Mouse (Mus musculus) midbrain, embryonic 11.5 days (tissue): ENCODE measurements around the gene Gpkow. TPM values are rescaled to one million over a fixed set of nuclear protein-coding genes. Genes with fewer than 3 reads are reported as not detected.

Source experiments
- ATAC-seq: fragments of 200-750 bp; cut with Nextera tagmentation; 2 replicates; pipeline ENCODE4 v1.8.0; 2017; ENCODE audit warnings: moderate TSS enrichment, moderate library complexity; ENCODE audit not compliant: low FRiP score
- DNase-seq: peaks from one replicate; pipeline ENCODE4 v3.0.0; 2015; ENCODE audit warnings: low spot score; ENCODE audit errors: missing footprints
- H3K27ac ChIP-seq: fragments of 300-500 bp; sonication (generic); 2 replicates; pipeline ENCODE4 v1.5.1; 2014; ENCODE audit warnings: low read depth, low read length
- H3K27me3 ChIP-seq: fragments of 300-500 bp; sonication (generic); 2 replicates; pipeline ENCODE4 v1.6.1; 2014; ENCODE audit warnings: mild to moderate bottlenecking, low read length, moderate library complexity, mixed read lengths; ENCODE audit not compliant: control insufficient read depth, insufficient read depth
- H3K36me3 ChIP-seq: fragments of 300-500 bp; sonication (generic); 2 replicates; pipeline ENCODE4 v1.6.1; 2014; ENCODE audit warnings: mild to moderate bottlenecking, low read length, moderate library complexity, mixed read lengths; ENCODE audit not compliant: control insufficient read depth, insufficient read depth
- H3K4me1 ChIP-seq: fragments of 300-500 bp; sonication (generic); 2 replicates; pipeline ENCODE4 v1.6.1; 2014; ENCODE audit warnings: low read length; ENCODE audit not compliant: control insufficient read depth, insufficient read depth
- H3K4me2 ChIP-seq: fragments of 300-500 bp; sonication (generic); 2 replicates; pipeline ENCODE4 v1.6.1; 2014; ENCODE audit warnings: mild to moderate bottlenecking, moderate library complexity
- H3K4me3 ChIP-seq: fragments of 300-500 bp; sonication (generic); 2 replicates; pipeline ENCODE4 v1.5.1; 2014; ENCODE audit warnings: low read depth, low read length
- H3K9ac ChIP-seq: fragments of 300-500 bp; sonication (generic); 2 replicates; pipeline ENCODE4 v1.6.1; 2014; ENCODE audit warnings: low read length
- H3K9me3 ChIP-seq: fragments of 300-500 bp; sonication (generic); 2 replicates; pipeline ENCODE4 v1.6.1; 2016; ENCODE audit warnings: low read length; ENCODE audit not compliant: control insufficient read depth
- WGBS: fragments of 180-500 bp; shearing (Covaris S2); extraction: QIAGEN DNeasy Blood & Tissue Kit; methylation state at CpG from one replicate; pipeline ENCODE4 v1.1.7; 2014; 5-methylcytosine and 5-hydroxymethylcytosine counted together
- polyA plus RNA-seq: library from polyadenylated mRNA; unstranded; fragments of >200 nt; fragmentation: Nextera tagmentation; extraction: Ambion mirVana; gene quantifications from 2 replicates; pipeline ENCODE4 v1.2.1, GENCODE M21; 2014

The Gpkow gene
- 42.8 and 44.4 TPM in 2 replicates for polyA plus RNA-seq

DNA sequence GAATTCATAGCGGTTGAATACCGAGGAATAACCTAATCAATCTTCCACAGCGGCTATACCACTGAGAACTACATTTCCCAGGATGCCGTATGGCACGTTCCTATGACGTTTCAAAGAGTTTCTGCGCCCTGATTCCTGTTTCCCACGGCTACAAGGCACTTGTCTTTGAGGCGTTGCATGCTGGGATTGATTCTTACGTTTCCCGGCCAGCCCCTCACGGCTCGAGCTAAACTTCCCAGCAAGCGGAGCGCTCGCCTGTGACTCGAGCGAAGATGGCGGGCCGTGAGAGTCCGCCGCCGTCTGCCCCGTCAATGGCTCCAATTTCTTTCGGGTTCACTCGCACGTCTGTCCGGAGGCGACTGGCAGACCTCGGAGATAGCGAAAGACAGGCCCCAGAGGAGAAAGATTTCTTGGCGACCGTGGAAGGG lies at the start of gene Gpkow:
Gene Gpkow (plus strand): TSS at position 178 of the 428 bp plus-strand sequence.
- WGBS = 10% methylated on average over 33 of the region's 33 CpGs

DNA sequence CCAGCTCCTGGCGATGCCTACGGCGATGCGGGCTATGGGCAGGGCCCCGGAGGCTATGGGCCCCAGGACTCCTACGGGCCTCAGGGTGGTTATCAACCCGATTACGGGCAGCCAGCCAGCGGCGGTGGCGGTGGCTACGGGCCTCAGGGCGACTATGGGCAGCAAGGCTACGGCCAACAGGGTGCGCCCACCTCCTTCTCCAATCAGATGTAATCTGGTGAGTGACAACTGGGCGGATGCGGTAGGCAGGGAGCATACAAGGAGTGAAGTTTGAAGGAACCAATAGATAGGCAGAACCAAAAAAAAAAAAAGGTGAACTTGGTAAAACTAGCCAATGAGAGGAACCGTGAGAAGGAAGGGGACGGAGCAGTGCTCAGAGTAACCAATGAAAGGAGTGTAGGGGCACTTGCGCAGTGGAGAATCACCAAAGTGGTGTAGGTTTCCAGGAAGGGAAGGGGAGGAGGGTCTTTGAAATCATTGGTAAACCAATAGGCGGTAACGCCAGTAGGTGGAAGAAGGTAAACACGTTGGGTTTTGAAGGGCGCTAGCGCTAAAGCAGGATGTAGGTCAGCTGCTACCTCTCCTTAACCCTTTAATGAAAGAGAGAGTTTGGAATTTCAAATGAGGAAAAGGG lies 48.1 kb upstream of the Gpkow start:
- Histone ChIP-seq H3K27me3 (no peaks in the 10 kb centered on the region), H3K4me1 (no peaks in the 10 kb centered on the region), H3K9me3 (no peaks in the 10 kb centered on the region), H3K36me3 (no peaks in the 10 kb centered on the region), H3K27ac (no peak overlapping the region; the same call in 1 of the 2 replicates), H3K4me2 (peak overlapping the region; percentile 46), H3K9ac (peak overlapping the region; percentile 53), H3K4me3 (peak overlapping the region; percentile 29)
- DNase-seq (peak; percentile 90), ATAC-seq (peak; percentile 97)
- WGBS = 13% methylated on average over 25 of the region's 25 CpGs

More for the DNA sequence above, at the start of gene Gpkow:
- peak within 1 kb of the TSS; percentile 57 for H3K9ac ChIP-seq
- no peaks in the 10 kb centered on the region for H3K9me3 ChIP-seq
- peak; percentile 96 for ATAC-seq
- peak within 1 kb of the TSS; percentile 45 for H3K4me2 ChIP-seq
- H3K27ac ChIP-seq = no peak within 1 kb of the TSS
- H3K36me3 ChIP-seq = no peaks in the 10 kb centered on the region
- H3K27me3 ChIP-seq = no peaks in the 10 kb centered on the region
- H3K4me3 ChIP-seq = peak within 1 kb of the TSS; percentile 52
- no peaks in the 10 kb centered on the region for H3K4me1 ChIP-seq
- DNase-seq = peak; percentile 90

GRCm38 (mm10) chrX:7657221-7657639 lies 39.7 kb upstream of the Gpkow start, which contains the start of gene Prickle3:
TSS of gene Prickle3 (plus strand) at chrX:7657260.
- WGBS = 15% methylated on average over 26 of the region's 26 CpGs
- H3K27ac ChIP-seq = no peak within 1 kb of the TSS

GRCm38 (mm10) chrX:7658031-7658784 lies 38.7 kb upstream of the Gpkow start:
- Histone ChIP-seq H3K27ac (no peak overlapping the region), H3K4me2 (peak overlapping the region; percentile 42; the same call in 1 of the 2 replicates), H3K36me3 (no peaks in the 10 kb centered on the region), H3K4me1 (peaks cover 6% of the 10 kb centered on the region; the same call in 1 of the 2 replicates), H3K4me3 (no peak overlapping the region), H3K27me3 (no peaks in the 10 kb centered on the region), H3K9me3 (no peaks in the 10 kb centered on the region), H3K9ac (peak overlapping the region; percentile 30)
- ATAC-seq = peak; percentile 46; the same call in 1 of the 2 replicates
- no peak for DNase-seq
- WGBS = 26% methylated on average over 14 of the region's 15 CpGs

More at GRCm38 (mm10) chrX:7657221-7657639, 39.7 kb upstream of the Gpkow start, which contains the start of gene Prickle3:
- DNase-seq (peak; percentile 85), ATAC-seq (0 out of 2 replicates have a peak, but pooled peaks have one; percentile 54)
- H3K9me3 ChIP-seq = no peaks in the 10 kb centered on the region
- peaks cover 6% of the 10 kb centered on the region; the same call in 1 of the 2 replicates for H3K4me1 ChIP-seq
- H3K9ac ChIP-seq = peak within 1 kb of the TSS; percentile 54; the same call in 1 of the 2 replicates
- H3K4me3 ChIP-seq = peak within 1 kb of the TSS; percentile 23; the same call in 1 of the 2 replicates
- H3K27me3 ChIP-seq = no peaks in the 10 kb centered on the region
- peak within 1 kb of the TSS; percentile 42 for H3K4me2 ChIP-seq
- H3K36me3 ChIP-seq = no peaks in the 10 kb centered on the region

GRCm38 (mm10) chrX:7658785-7659589 lies 37.9 kb upstream of the Gpkow start:
- Histone ChIP-seq H3K27ac (no peak overlapping the region), H3K9ac (no peak overlapping the region), H3K36me3 (no peaks in the 10 kb centered on the region), H3K4me3 (no peak overlapping the region), H3K4me1 (peaks cover 6% of the 10 kb centered on the region; the same call in 1 of the 2 replicates), H3K4me2 (no peak overlapping the region; the same call in 1 of the 2 replicates), H3K27me3 (no peaks in the 10 kb centered on the region), H3K9me3 (no peaks in the 10 kb centered on the region)
- WGBS = 63% methylated on average over 11 of the region's 11 CpGs
- peak; percentile 86 for DNase-seq
- peak; percentile 22; the same call in 1 of the 2 replicates for ATAC-seq

DNA sequence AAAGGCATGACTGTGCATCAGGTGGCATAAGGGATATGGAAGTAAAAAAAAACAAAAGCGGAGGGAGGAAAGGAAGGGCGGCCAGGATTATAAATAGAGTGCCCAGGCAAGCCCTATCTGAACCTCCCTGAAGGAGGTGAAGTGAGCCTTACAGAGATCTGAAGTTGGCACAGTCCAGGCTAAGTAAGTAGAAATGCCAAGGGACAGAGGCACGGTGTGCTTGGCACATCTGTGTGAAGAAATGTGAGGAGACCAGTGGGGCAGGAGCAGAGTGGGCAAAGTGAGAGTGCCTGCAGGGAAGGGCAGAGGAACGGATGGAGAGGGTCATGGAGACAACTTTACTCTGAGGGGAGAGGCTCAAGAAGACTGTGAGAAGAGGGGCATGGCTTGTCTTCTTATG lies 35.8 kb upstream of the Gpkow start:
- H3K27me3 ChIP-seq = no peaks in the 10 kb centered on the region
- no peaks in the 10 kb centered on the region for H3K36me3 ChIP-seq
- H3K4me3 ChIP-seq = no peak overlapping the region
- no peak overlapping the region for H3K27ac ChIP-seq
- peaks cover 6% of the 10 kb centered on the region; the same call in 1 of the 2 replicates for H3K4me1 ChIP-seq
- ATAC-seq = no peak
- 84% methylated on average over 4 of the region's 4 CpGs for WGBS
- H3K9me3 ChIP-seq = no peaks in the 10 kb centered on the region
- no peak overlapping the region for H3K4me2 ChIP-seq
- no peak for DNase-seq
- no peak overlapping the region for H3K9ac ChIP-seq

GRCm38 (mm10) chrX:7662936-7663335 lies 34.0 kb upstream of the Gpkow start:
- H3K36me3 ChIP-seq = no peaks in the 10 kb centered on the region

GRCm38 (mm10) chrX:7664791-7665190 lies 32.1 kb upstream of the Gpkow start:
- Histone ChIP-seq H3K4me3 (no peak overlapping the region), H3K9ac (no peak overlapping the region), H3K4me1 (no peaks in the 10 kb centered on the region), H3K27ac (no peak overlapping the region), H3K36me3 (no peaks in the 10 kb centered on the region), H3K4me2 (no peak overlapping the region), H3K27me3 (no peaks in the 10 kb centered on the region), H3K9me3 (no peaks in the 10 kb centered on the region)
- WGBS = 90% methylated on average over 11 of the region's 11 CpGs
- no peak for ATAC-seq
- no peak for DNase-seq

More at GRCm38 (mm10) chrX:7662936-7663335, 34.0 kb upstream of the Gpkow start:
- WGBS = 78% methylated on average over 3 of the region's 3 CpGs
- Histone ChIP-seq H3K9me3 (no peaks in the 10 kb centered on the region), H3K27ac (no peak overlapping the region), H3K9ac (no peak overlapping the region), H3K4me3 (no peak overlapping the region), H3K27me3 (no peaks in the 10 kb centered on the region), H3K4me1 (peaks cover 6% of the 10 kb centered on the region; the same call in 1 of the 2 replicates), H3K4me2 (no peak overlapping the region)
- ATAC-seq (no peak), DNase-seq (no peak)
